Mouse (Mus musculus) embryonic facial prominence, embryonic 15.5 days (tissue): ENCODE data around the gene Syt8. TPM values are rescaled to one million over a fixed set of nuclear protein-coding genes. Genes with fewer than 3 reads are reported as not detected.

Experiments used
- ATAC-seq: fragments of 200-750 bp; cut with Nextera tagmentation; 2 replicates; pipeline ENCODE4 v1.8.0; 2017; ENCODE audit warnings: low read depth, moderate TSS enrichment; ENCODE audit not compliant: insufficient number of reproducible peaks, low FRiP score, low TSS enrichment
- H3K27ac ChIP-seq: fragments of 300-500 bp; sonication (generic); replicated peaks from 2 replicates; pipeline ENCODE4 v1.5.1; 2015; ENCODE audit warnings: mild to moderate bottlenecking, inconsistent platforms
- H3K27me3 ChIP-seq: fragments of 300-500 bp; sonication (generic); 2 replicates; pipeline ENCODE4 v1.6.1; 2015; ENCODE audit warnings: inconsistent platforms
- H3K36me3 ChIP-seq: fragments of 300-500 bp; sonication (generic); 2 replicates; pipeline ENCODE4 v1.6.1; 2015; ENCODE audit warnings: mild to moderate bottlenecking, inconsistent platforms
- H3K4me1 ChIP-seq: fragments of 300-500 bp; sonication (generic); 2 replicates; pipeline ENCODE4 v1.6.1; 2015; ENCODE audit warnings: inconsistent platforms
- H3K4me2 ChIP-seq: fragments of 300-500 bp; sonication (generic); replicated peaks from 2 replicates; pipeline ENCODE4 v1.6.1; 2015; ENCODE audit warnings: mild to moderate bottlenecking, inconsistent platforms
- H3K4me3 ChIP-seq: fragments of 300-500 bp; sonication (generic); replicated peaks from 2 replicates; pipeline ENCODE4 v1.5.1; 2015; ENCODE audit warnings: mild to moderate bottlenecking, inconsistent platforms
- H3K9ac ChIP-seq: fragments of 300-500 bp; sonication (generic); 2 replicates; pipeline ENCODE4 v1.6.1; 2015; ENCODE audit warnings: inconsistent platforms
- H3K9me3 ChIP-seq: fragments of 300-500 bp; sonication (generic); replicated peaks from 2 replicates; pipeline ENCODE4 v1.6.1; 2016; ENCODE audit warnings: inconsistent platforms
- WGBS: fragments of 180-500 bp; shearing (Covaris S2); methylation state at CpG from one replicate; pipeline ENCODE4 v1.1.7; 2015; 5-methylcytosine and 5-hydroxymethylcytosine counted together
- polyA plus RNA-seq: library from polyadenylated mRNA; unstranded; fragments of >200 nt; fragmentation: Nextera tagmentation; extraction: Ambion mirVana; gene quantifications from 2 replicates; pipeline ENCODE4 v1.2.1, GENCODE M21; 2015

Gene Syt8
- polyA plus RNA-seq, 1 experiment from 2014 or later: 4.5 TPM

GRCm38 (mm10) chr7:142486751-142487162 is 52.1 kb downstream of the Syt8 start:
- H3K9me3 ChIP-seq: no peaks in the 10 kb centered on the region
- no peak overlapping the region for H3K4me2 ChIP-seq
- H3K9ac ChIP-seq: no peak overlapping the region
- WGBS: 26% methylated on average over 8 of the region's 8 CpGs
- no peak overlapping the region for H3K4me3 ChIP-seq
- peak; percentile 47 for ATAC-seq
- H3K27ac ChIP-seq: peak overlapping the region; percentile 98
- no peaks in the 10 kb centered on the region for H3K27me3 ChIP-seq
- H3K4me1 ChIP-seq: peaks cover 70% of the 10 kb centered on the region
- peaks cover 20% of the 10 kb centered on the region for H3K36me3 ChIP-seq

GRCm38 (mm10) chr7:142487341-142487859 is 52.8 kb downstream of the Syt8 start:
- no peak overlapping the region for H3K4me3 ChIP-seq
- H3K9me3 ChIP-seq: no peaks in the 10 kb centered on the region
- peak overlapping the region; percentile 98 for H3K27ac ChIP-seq
- peak; percentile 74 for ATAC-seq
- no peaks in the 10 kb centered on the region for H3K27me3 ChIP-seq
- 17% methylated on average over 9 of the region's 9 CpGs for WGBS
- peaks cover 20% of the 10 kb centered on the region for H3K36me3 ChIP-seq
- H3K9ac ChIP-seq: no peak overlapping the region
- H3K4me1 ChIP-seq: peaks cover 63% of the 10 kb centered on the region
- no peak overlapping the region for H3K4me2 ChIP-seq

- Histone ChIP-seq H3K4me3 (no peak overlapping the region), H3K27ac (peak overlapping the region; percentile 98), H3K9ac (no peak overlapping the region), H3K4me2 (no peak overlapping the region), H3K4me1 (peaks cover 57% of the 10 kb centered on the region), H3K36me3 (peaks cover 20% of the 10 kb centered on the region), H3K27me3 (no peaks in the 10 kb centered on the region), H3K9me3 (no peaks in the 10 kb centered on the region)
- 68% methylated on average over 3 of the region's 3 CpGs for WGBS
- ATAC-seq: no peak
These were observed 53.4 kb downstream of the Syt8 start for GRCm38 (mm10) chr7:142488053-142488452.

Other genes with a start within 250 kb of the Syt8 start
- 0.47 and 0.57 TPM in 2 replicates for gene Gm10153, start 244.5 kb upstream of the Syt8 start, polyA plus RNA-seq
- gene Krtap5-3, start 233.5 kb upstream of the Syt8 start, polyA plus RNA-seq: 0.16 and 0.30 TPM in 2 replicates
- 1.7 and 1.8 TPM in 2 replicates for gene Gm7579, start 223.0 kb upstream of the Syt8 start, polyA plus RNA-seq
- 0.73 and 0.75 TPM in 2 replicates for gene Krtap5-5, start 204.9 kb upstream of the Syt8 start, polyA plus RNA-seq
- gene Gm40460, start 193.8 kb upstream of the Syt8 start, polyA plus RNA-seq: 0.40 and 1.0 TPM in 2 replicates
- not detected in 2 replicates for gene Gm2431, start 176.5 kb upstream of the Syt8 start, polyA plus RNA-seq
- 0.31 TPM in 1 of 2 replicates, not detected in the other for gene Gm4559, start 160.5 kb upstream of the Syt8 start, polyA plus RNA-seq
- gene Krtap5-1, start 137.7 kb upstream of the Syt8 start, polyA plus RNA-seq: 0.56 TPM in 1 of 2 replicates, not detected in the other
- gene Krtap5-4, start 131.3 kb upstream of the Syt8 start, polyA plus RNA-seq: 0.21 and 0.37 TPM in 2 replicates
- gene Ifitm10, start 61.1 kb upstream of the Syt8 start, polyA plus RNA-seq: 7.5 and 7.8 TPM in 2 replicates
- gene Gm49369, start 52.2 kb upstream of the Syt8 start, polyA plus RNA-seq: not detected in 2 replicates
- gene Ctsd, start 46.8 kb upstream of the Syt8 start, polyA plus RNA-seq: 374 and 387 TPM in 2 replicates
- 169 and 228 TPM in 2 replicates for gene Tnni2, start 7.0 kb downstream of the Syt8 start, polyA plus RNA-seq
- 49.3 and 58.9 TPM in 2 replicates for gene Lsp1, start 26.0 kb downstream of the Syt8 start, polyA plus RNA-seq
- gene Tnnt3, start 64.0 kb downstream of the Syt8 start, polyA plus RNA-seq: 167 and 228 TPM in 2 replicates
- 28.5 and 32.7 TPM in 2 replicates for gene Mrpl23, start 97.8 kb downstream of the Syt8 start, polyA plus RNA-seq
- 970 and 1,114 TPM in 2 replicates for gene Igf2, start 232.0 kb downstream of the Syt8 start, polyA plus RNA-seq
- gene Gm49394, start 235.1 kb downstream of the Syt8 start, polyA plus RNA-seq: 0.25 and 0.80 TPM in 2 replicates